Mouse (Mus musculus): ENCODE measurements around the gene Best2. TPM values are rescaled to one million over a fixed set of nuclear protein-coding genes. Genes with fewer than 3 reads are reported as not detected.
A peak's percentile ranks its signal among the peaks of the same experiment; 100 is the strongest.

Best2 gene
- polyA plus RNA-seq, 1 experiment from 2014 or later, result not detected

DNA sequence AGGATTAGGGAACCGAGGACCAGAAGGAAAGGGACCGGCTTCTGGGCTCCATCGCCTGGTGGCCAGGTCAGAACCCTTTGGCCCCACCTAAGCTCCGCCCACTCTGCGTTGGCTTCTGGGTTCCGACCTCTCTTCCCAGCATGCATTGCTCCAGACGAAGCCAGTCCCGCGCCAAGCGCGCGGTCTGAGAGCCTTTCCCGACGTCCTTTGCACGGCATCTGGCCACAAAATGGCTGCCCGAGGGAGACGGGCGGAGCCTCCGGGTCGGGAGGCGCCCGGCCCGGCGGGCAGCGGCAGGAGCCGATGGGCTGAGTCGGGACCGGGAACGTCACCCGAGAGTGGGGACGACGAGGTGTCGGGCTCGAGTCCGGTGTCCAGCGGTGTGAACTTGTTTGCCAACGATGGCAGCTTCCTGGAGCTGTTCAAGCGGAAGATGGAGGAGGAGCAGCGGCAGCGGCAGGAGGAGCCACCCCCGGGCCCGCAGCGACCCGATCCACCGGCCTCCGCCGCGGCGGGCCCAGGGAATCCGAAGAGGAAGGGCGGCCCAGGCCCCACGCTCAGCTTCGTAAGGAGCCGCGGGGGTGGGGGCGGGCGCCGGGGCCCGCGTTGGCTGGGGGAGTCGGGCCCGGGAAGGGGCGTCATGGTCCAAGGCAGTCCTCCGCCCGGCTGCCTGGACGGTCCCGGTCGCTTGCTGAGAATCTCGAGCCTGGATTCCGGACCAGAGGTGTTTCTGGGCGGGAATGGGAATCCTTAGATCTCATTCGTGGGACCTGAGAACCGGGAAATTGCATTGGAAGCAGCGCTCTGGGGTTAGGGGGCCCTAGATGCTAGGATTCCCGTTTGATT is 12.6 kb upstream of the Best2 start, which contains the start of gene Trir:
Trir (plus strand) TSS at position 154 of the 846 bp plus-strand sequence.
- ATAC-seq (ENCODE audit: low read depth), result peak; percentile 84
- Histone ChIP-seq H3K27ac (ENCODE audit: low read length) (peak within 1 kb of the TSS; percentile 87), H3K4me1 (replicated peaks; ENCODE audit: control insufficient read depth, insufficient read depth, low read length) (peaks cover 24% of the 10 kb centered on the region), H3K4me3 (ENCODE audit: low read length) (peak within 1 kb of the TSS; percentile 98), H3K27me3 (ENCODE audit: control insufficient read depth, insufficient read depth, low read depth, low read length) (no peaks in the 10 kb centered on the region), H3K9ac (ENCODE audit: low read length) (peak within 1 kb of the TSS; percentile 100), H3K36me3 (ENCODE audit: control insufficient read depth, insufficient read depth, low read length) (peaks cover 30% of the 10 kb centered on the region), H3K9me3 (ENCODE audit: control insufficient read depth, low read length) (no peaks in the 10 kb centered on the region), H3K4me2 (ENCODE audit: low read depth, low read length) (peak within 1 kb of the TSS; percentile 92)
- WGBS, result under 1% methylated on average over 75 of the region's 75 CpGs

DNA sequence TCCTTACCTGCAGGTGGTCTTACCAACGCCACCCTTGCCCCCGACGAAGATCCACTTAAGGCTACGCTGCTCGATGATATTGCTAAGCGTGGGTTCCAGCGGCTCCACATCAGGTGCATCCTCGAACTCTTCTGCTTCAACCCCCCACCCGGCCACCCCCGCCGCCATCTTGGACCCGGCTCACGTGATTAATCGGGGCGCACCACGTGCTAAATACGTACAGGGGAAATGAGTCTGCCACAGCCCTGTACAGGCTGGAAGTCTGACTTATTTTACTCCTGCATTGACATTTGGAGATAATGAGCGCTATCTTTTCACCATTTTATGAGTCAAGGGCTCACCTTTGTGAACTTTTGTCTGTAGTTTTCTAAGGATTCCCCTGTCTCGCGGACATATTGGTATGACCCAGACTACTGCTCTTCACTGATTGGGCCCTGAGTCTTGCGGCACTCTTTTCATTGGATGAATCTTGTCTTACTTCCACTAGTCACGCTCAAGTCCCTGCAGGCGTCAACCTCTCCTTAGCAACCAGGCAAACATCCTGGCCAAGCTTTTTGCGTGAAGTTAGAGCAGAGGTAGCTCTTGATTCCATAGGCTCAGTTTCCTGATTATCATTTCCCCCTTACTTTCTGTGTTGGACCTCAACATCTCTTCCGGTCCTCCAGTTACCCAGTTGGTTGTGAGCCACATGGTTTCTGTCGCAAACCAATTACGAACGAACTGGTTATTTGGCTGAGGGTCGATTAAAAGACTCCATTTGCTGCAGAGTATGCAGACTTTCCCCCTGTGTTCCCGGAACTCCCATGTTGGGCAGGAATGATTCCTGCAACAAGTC is 11.0 kb upstream of the Best2 start, which contains the start of gene Asna1:
Asna1 (minus strand) TSS at position 184 of the 835 bp plus-strand sequence.
- Histone ChIP-seq H3K4me2 (ENCODE audit: low read depth, low read length) (peak within 1 kb of the TSS; percentile 92), H3K9ac (ENCODE audit: low read length) (peak within 1 kb of the TSS; percentile 80), H3K4me3 (ENCODE audit: low read length) (peak within 1 kb of the TSS; percentile 98), H3K27me3 (ENCODE audit: control insufficient read depth, insufficient read depth, low read depth, low read length) (no peaks in the 10 kb centered on the region), H3K36me3 (ENCODE audit: control insufficient read depth, insufficient read depth, low read length) (peaks cover 17% of the 10 kb centered on the region), H3K4me1 (replicated peaks; ENCODE audit: control insufficient read depth, insufficient read depth, low read length) (peaks cover 24% of the 10 kb centered on the region), H3K27ac (ENCODE audit: low read length) (peak within 1 kb of the TSS; percentile 77), H3K9me3 (ENCODE audit: control insufficient read depth, low read length) (no peaks in the 10 kb centered on the region)
- WGBS, result 5% methylated on average over 30 of the region's 30 CpGs
- peak; percentile 92 for ATAC-seq (ENCODE audit: low read depth)

DNA sequence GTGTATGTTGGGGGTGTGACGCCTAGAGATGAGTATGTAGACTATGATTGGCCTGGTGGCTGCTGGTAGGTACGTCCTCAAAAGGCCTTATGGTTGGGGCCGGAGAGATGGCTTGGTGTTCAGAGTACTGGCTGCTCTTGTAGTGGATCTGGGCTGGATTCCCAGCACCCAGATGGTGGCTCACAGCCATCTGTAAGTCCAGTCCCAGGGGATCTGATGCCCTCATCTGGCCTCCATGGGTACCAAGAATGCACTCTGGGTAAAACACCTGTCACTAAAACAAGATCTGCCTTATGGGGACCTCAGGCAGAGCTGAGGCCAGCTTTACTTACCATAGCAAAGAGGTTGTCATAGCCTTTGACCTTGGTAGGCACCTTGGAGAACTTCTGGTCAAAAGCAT is 9.5 kb upstream of the Best2 start:
- Histone ChIP-seq H3K4me1 (replicated peaks; ENCODE audit: control insufficient read depth, insufficient read depth, low read length) (peaks cover 23% of the 10 kb centered on the region), H3K9ac (ENCODE audit: low read length) (no peak overlapping the region), H3K9me3 (ENCODE audit: control insufficient read depth, low read length) (no peaks in the 10 kb centered on the region), H3K4me3 (ENCODE audit: low read length) (no peak overlapping the region; the same call in 1 of the 2 replicates), H3K36me3 (ENCODE audit: control insufficient read depth, insufficient read depth, low read length) (peaks cover 12% of the 10 kb centered on the region), H3K27ac (ENCODE audit: low read length) (no peak overlapping the region), H3K4me2 (ENCODE audit: low read depth, low read length) (no peak overlapping the region), H3K27me3 (ENCODE audit: control insufficient read depth, insufficient read depth, low read depth, low read length) (no peaks in the 10 kb centered on the region)
- 96% methylated on average over 3 of the region's 3 CpGs for WGBS
- ATAC-seq (ENCODE audit: low read depth), result no peak

DNA sequence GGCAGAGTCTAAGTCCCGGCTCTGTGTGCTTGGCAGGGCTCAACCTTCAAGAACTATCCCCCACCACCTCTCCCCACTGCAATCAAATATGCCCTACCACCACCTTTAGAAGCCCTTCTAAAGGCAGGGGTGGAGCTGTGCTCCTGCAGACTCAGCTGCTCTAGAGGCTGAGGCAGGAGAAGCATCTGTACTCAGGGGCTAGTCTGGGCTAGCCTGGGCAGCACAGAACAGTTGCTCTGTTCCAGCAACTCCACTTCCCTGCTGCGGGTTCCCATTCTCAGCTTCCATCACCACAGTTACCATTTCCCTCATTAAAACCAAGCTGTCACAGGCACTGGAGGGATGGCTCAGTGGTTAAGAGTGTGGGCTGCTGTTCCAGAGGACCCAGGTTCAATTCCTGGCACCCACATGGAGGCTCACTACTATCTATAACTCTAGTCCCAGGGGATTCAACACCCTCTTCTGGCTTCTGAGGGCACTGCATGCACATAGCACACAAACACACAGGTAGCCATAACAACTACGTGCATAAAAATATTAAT is 7.3 kb upstream of the Best2 start:
- H3K4me3 ChIP-seq (ENCODE audit: low read length), result no peak overlapping the region
- no peaks in the 10 kb centered on the region for H3K9me3 ChIP-seq (ENCODE audit: control insufficient read depth, low read length)
- no peak overlapping the region for H3K4me2 ChIP-seq (ENCODE audit: low read depth, low read length)
- H3K9ac ChIP-seq (ENCODE audit: low read length), result no peak overlapping the region
- peaks cover 13% of the 10 kb centered on the region for H3K4me1 ChIP-seq (replicated peaks; ENCODE audit: control insufficient read depth, insufficient read depth, low read length)
- ATAC-seq (ENCODE audit: low read depth), result no peak
- no peak overlapping the region for H3K27ac ChIP-seq (ENCODE audit: low read length)
- H3K27me3 ChIP-seq (ENCODE audit: control insufficient read depth, insufficient read depth, low read depth, low read length), result no peaks in the 10 kb centered on the region
- H3K36me3 ChIP-seq (ENCODE audit: control insufficient read depth, insufficient read depth, low read length), result peaks cover 23% of the 10 kb centered on the region
- WGBS, result 93% methylated on average over 3 of the region's 3 CpGs

DNA sequence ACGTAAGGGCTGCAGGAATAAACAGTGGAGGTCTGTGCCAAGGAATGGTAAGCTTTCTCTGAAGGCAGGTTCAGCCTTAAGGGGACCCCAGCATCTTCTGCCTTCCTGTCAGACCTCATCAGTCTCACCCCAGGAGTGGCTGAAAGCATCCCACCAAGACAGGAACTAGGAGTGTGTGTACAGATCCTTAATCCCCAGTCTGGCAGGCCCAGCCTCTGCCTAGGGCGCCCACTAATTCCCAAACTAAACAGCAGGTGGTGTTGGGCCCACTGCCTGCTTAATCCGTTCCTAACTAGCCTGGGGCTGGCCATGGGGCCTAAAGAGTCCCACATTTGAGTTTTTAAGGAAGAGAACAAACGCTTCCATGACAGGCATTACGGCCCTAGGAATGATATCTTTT is 2.9 kb upstream of the Best2 start:
- ATAC-seq (ENCODE audit: low read depth), result no peak
- Histone ChIP-seq H3K27ac (ENCODE audit: low read length) (no peak overlapping the region), H3K9me3 (ENCODE audit: control insufficient read depth, low read length) (no peaks in the 10 kb centered on the region), H3K4me2 (ENCODE audit: low read depth, low read length) (no peak overlapping the region), H3K9ac (ENCODE audit: low read length) (no peak overlapping the region), H3K36me3 (ENCODE audit: control insufficient read depth, insufficient read depth, low read length) (peaks cover 16% of the 10 kb centered on the region), H3K4me3 (ENCODE audit: low read length) (no peak overlapping the region), H3K4me1 (replicated peaks; ENCODE audit: control insufficient read depth, insufficient read depth, low read length) (no peaks in the 10 kb centered on the region), H3K27me3 (ENCODE audit: control insufficient read depth, insufficient read depth, low read depth, low read length) (peaks cover 13% of the 10 kb centered on the region)
- 46% methylated on average over 5 of the region's 5 CpGs for WGBS

DNA sequence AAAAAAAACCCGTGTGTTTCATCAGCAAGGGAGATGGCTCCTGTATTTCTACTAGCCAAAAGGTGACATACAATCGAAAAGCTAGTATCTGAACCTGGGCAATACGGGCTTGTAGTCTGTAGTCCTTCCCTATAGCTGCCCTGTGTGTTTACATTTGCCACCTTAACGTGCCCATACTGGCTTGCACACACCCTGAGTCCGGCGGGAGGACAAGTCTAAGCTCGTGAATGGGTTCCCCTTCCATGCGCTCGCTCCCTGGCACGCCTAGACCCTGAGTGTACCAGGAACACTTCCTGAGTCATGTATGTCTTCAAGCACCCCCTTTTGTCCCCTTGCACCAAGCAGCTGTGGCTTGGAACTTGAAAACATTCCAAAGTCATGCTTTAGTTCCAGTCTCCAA is 2.4 kb upstream of the Best2 start:
- H3K27ac ChIP-seq (ENCODE audit: low read length), result no peak overlapping the region
- peaks cover 14% of the 10 kb centered on the region for H3K27me3 ChIP-seq (ENCODE audit: control insufficient read depth, insufficient read depth, low read depth, low read length)
- H3K4me2 ChIP-seq (ENCODE audit: low read depth, low read length), result no peak overlapping the region
- no peak overlapping the region for H3K4me3 ChIP-seq (ENCODE audit: low read length)
- 56% methylated on average over 10 of the region's 10 CpGs for WGBS
- H3K9me3 ChIP-seq (ENCODE audit: control insufficient read depth, low read length), result no peaks in the 10 kb centered on the region
- peaks cover 16% of the 10 kb centered on the region for H3K36me3 ChIP-seq (ENCODE audit: control insufficient read depth, insufficient read depth, low read length)
- H3K9ac ChIP-seq (ENCODE audit: low read length), result no peak overlapping the region
- no peaks in the 10 kb centered on the region for H3K4me1 ChIP-seq (replicated peaks; ENCODE audit: control insufficient read depth, insufficient read depth, low read length)
- no peak for ATAC-seq (ENCODE audit: low read depth)

DNA sequence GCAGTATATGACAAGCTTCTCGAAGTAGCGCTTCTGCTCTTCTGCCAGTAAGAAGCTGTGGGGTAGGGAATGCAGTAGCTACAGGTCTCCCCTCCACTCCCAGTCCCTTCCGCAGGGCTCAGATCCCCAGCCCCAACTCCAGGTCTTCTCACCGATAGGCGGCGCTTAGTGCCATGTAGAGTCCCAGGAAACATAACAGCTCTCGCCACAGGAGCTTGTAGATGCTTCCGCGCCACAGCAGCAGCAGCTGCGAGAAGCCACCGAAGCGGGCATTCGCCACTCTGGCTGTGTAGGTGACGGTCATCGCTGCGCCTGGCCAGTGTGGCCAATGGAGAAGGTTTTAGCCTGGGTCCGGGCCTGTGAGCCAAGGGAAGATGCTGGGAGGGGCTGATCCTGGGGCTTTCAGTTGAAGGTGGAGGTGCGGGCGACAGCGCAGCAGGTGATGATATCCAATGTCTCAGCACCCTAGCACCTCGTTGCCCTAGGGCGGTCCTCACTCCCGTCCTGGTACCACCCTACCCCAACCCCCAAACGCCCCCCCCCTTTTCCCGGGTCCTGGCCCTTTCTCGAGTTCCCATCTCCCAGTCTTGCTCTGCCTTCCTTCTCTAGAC is 996 bp downstream of the Best2 start:
- Histone ChIP-seq H3K36me3 (ENCODE audit: control insufficient read depth, insufficient read depth, low read length) (peaks cover 7% of the 10 kb centered on the region; the same call in 1 of the 2 replicates), H3K9ac (ENCODE audit: low read length) (peak overlapping the region; percentile 13; the same call in 1 of the 2 replicates), H3K27ac (ENCODE audit: low read length) (no peak overlapping the region), H3K4me2 (ENCODE audit: low read depth, low read length) (peak overlapping the region; percentile 57), H3K9me3 (ENCODE audit: control insufficient read depth, low read length) (no peaks in the 10 kb centered on the region), H3K27me3 (ENCODE audit: control insufficient read depth, insufficient read depth, low read depth, low read length) (peaks cover 33% of the 10 kb centered on the region), H3K4me1 (replicated peaks; ENCODE audit: control insufficient read depth, insufficient read depth, low read length) (no peaks in the 10 kb centered on the region), H3K4me3 (ENCODE audit: low read length) (peak overlapping the region; percentile 32)
- peak; percentile 56 for ATAC-seq (ENCODE audit: low read depth)
- WGBS, result 3% methylated on average over 26 of the region's 26 CpGs

DNA sequence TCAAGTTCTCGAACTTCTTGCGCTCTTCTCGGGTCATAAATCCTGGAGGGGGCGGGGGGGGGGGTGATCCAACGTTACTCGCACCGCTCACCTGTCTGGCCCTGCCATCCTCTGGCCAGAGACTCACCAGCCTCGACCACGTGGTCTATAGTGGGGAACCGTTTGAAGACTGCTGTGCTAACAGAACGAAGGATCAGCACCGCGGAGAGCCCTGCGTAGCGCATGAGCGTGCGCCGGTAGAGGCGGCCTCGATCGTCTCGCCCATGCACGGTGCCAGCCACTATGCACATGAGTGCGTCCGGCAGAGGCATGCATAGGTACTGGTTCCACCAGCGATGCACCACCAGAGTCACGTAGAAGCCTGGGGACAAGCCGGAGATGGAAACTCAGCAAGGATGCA is 3.1 kb downstream of the Best2 start:
- H3K36me3 ChIP-seq (ENCODE audit: control insufficient read depth, insufficient read depth, low read length), result no peaks in the 10 kb centered on the region
- no peak overlapping the region for H3K4me2 ChIP-seq (ENCODE audit: low read depth, low read length)
- no peaks in the 10 kb centered on the region for H3K9me3 ChIP-seq (ENCODE audit: control insufficient read depth, low read length)
- H3K27ac ChIP-seq (ENCODE audit: low read length), result no peak overlapping the region
- 12% methylated on average over 28 of the region's 28 CpGs for WGBS
- no peaks in the 10 kb centered on the region for H3K4me1 ChIP-seq (replicated peaks; ENCODE audit: control insufficient read depth, insufficient read depth, low read length)
- H3K9ac ChIP-seq (ENCODE audit: low read length), result no peak overlapping the region
- 0 out of 2 replicates have a peak, but pooled peaks have one; percentile 13 for ATAC-seq (ENCODE audit: low read depth)
- peaks cover 44% of the 10 kb centered on the region for H3K27me3 ChIP-seq (ENCODE audit: control insufficient read depth, insufficient read depth, low read depth, low read length)
- no peak overlapping the region for H3K4me3 ChIP-seq (ENCODE audit: low read length)
